Mouse (Mus musculus): Measurements from ENCODE around the gene Ube3b. TPM values are rescaled to one million over a fixed set of nuclear protein-coding genes. Genes with fewer than 3 reads are reported as not detected.

Gene Ube3b
- total RNA-seq, 2 experiments from 2014 or later = 83.4 to 89.8 TPM

DNA sequence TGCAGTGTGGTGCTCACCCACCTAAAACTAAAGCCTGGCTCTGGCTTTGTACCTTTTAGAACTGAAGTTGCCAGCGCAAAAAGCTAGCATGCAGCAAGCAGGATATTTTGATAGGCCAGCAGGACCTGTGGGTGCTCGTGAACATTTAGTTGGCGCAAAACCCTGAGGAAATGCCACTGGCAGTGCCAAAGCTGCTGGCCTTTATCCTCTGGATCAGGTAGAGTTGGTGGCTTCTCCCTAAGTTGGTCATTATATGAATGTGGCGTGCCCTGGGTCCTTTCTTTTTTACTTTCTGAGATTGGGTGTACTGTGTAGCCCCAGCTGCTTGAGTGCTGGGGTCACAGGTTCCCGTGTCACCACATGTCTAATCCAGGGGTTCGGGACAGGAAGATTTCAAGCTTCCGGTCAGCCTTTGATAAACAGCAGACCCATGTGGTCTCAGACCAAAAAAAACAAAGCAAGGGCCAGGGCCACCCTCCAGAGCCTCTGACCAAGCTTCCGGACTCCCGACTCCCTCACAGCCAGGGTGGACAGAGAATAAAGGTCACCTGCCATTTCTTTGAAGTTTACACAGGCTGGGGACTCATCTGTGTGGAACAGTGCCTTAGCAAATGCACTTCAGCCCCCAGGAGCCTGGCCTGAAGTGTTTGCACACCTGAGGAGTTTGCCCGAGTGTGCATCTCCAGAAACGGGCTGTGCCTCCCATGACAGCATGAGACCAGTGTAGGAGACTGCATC is 41.3 kb downstream of the Ube3b start:
- no peak for DNase-seq (ENCODE audit: extremely low spot score in 1 of 2, low spot score in 1 of 2)

DNA sequence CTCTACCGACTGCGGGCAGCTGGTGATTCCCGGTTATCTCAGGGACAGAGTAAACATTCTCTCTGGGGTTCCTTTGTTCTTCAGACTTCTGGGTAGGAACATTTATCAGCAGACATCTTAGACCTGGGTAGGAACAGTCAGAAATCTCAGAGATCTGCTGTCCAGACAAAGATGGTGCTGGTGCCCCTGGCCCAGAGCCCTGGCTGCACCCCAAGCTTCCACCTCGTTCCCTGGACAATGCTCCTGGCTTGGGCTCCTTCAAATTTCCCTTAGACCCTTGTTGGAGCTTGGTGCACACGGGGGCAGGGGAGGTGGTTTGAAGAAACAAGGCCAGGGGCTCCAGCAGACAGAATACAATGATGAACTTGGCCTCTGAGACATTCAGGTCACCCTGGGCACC is 42.2 kb downstream of the Ube3b start:
- DNase-seq (ENCODE audit: extremely low spot score in 1 of 2, low spot score in 1 of 2) = no peak

GRCm38 (mm10) chr5:114423961-114424360 is 43.6 kb downstream of the Ube3b start:
- DNase-seq (ENCODE audit: extremely low spot score in 1 of 2, low spot score in 1 of 2) = no peak

GRCm38 (mm10) chr5:114426732-114427131 is 46.3 kb downstream of the Ube3b start:
- no peak for DNase-seq (ENCODE audit: extremely low spot score in 1 of 2, low spot score in 1 of 2)

DNA sequence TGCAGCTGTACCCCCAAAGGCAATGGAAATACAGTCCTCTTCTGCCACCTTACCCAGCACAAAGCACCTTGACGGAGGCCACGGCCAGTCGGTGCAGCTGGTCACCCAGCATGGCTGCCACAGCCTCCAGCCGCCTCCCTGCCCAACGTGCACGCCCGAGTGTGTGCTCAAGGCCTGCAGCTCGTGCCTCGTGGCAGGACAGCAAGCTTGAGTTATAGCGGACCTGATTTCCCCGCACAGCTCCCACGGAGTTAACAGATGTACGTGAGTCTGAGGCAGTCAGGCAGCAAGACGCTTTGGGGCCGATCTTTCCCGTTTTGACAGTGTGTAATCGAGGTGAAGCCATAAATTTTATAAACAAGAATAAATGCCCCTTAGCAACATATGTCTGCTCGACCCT is 48.2 kb downstream of the Ube3b start:
- no peak for DNase-seq (ENCODE audit: extremely low spot score in 1 of 2, low spot score in 1 of 2)

DNA sequence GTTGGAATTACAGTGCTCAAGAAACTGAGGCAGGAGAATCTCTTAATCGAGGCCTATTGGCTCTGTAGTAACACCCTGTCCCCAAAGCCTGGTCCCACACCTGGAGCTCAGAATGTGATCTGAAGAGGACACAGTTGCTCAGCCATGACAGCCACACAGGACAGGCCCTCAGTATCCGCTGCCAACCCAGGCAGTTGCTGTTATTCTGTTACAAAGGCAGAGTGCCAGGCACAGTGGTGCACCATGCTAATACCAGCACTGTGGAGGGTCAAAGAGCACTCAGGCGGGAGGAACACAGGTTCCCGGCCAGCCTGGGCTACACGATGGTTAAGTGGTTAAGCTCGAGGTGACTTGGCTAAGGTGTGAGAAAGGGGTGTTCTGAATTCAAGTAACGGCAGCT is 49.4 kb downstream of the Ube3b start:
- no peak for DNase-seq (ENCODE audit: extremely low spot score in 1 of 2, low spot score in 1 of 2)

DNA sequence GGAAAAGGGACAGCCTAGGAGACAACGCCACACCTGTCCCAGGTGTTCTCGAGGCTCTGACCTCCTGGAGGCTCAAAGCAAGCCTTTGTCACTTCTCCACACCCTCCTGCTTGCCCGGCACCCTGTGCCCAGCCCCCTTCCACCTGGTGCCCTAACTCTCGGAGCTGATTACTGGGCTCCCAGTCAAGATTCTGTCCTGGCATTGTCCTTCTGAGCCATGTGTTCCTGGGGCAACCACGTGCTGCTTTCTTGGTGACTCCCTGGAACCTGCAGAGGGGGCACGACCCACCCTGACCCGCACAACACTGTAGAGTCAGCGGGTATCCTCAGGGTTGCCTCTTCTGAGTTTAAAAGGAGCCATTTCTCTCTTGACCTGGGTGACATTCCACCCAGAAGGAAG is 54.0 kb downstream of the Ube3b start:
- no peak for DNase-seq (ENCODE audit: extremely low spot score in 1 of 2, low spot score in 1 of 2)

DNA sequence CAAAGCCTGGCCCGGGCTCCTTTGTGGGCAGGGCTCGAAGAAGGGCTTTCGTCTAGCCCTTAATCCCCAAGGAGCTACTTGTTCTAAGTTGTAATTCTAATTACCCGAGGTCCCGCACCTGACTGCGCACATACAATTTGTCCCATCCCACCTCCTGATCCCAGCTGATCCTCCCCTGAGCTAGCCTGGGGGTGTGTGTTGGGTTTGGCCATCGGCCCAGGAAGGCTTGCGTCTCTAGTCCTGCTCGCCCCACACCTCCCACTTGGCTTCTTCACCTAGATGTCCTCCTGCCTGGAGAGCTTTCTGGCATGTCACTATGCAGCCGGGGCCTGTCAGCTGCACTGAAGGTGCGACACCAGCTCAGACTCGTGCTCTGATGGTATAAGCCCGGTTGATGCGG is 55.2 kb downstream of the Ube3b start:
- no peak for DNase-seq (ENCODE audit: extremely low spot score in 1 of 2, low spot score in 1 of 2)

GRCm38 (mm10) chr5:114443566-114444367 is 63.4 kb downstream of the Ube3b start, which contains the start of the genes Mmab and Mvk:
TSS of gene Mmab (minus strand) at chr5:114444060.
TSS of gene Mvk (plus strand) at chr5:114444269.
- peak; percentile 95 to 99 for DNase-seq (ENCODE audit: extremely low spot score in 1 of 2, low spot score in 1 of 2)

DNA sequence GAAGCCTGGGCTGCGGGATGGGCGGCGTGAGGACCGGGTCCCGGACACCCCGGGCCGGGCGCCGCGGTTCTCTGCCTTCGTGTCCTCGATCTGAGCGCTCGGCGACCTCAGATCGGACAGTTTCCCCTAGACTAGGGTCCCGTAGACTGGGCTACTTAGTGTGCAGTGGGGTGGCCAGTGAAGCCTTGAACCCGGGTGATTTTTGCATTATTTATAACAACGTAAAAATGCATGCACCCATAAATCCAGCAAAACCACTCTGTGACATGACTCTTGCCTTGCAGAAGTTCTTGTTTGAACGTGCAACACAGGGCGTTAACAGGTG is 63.9 kb downstream of the Ube3b start:
- no peak for DNase-seq (ENCODE audit: extremely low spot score in 1 of 2, low spot score in 1 of 2)

- DNase-seq (ENCODE audit: extremely low spot score in 1 of 2, low spot score in 1 of 2) = no peak
Observed at GRCm38 (mm10) chr5:114449011-114449410, 68.6 kb downstream of the Ube3b start.

DNA sequence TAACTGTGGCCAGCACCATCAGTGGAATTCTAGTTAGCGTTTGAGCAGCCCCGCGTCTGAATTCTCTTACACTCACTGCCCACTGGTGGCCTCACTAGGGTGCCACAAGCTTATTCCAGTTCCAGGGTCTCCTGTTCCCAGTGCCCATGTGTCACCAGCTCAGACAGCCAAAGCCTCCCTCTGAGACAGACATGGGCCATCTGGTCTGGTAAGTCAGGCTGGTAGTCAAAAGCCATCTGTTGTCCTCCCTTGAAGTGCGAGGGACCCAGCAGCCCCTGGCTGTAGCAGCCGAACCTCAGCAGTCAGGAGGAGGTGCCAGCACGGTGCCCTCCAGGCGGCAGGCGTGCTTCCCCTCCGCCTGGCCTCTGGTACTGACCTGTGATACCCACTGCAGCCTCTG is 75.9 kb downstream of the Ube3b start:
- no peak for DNase-seq (ENCODE audit: extremely low spot score in 1 of 2, low spot score in 1 of 2)

GRCm38 (mm10) chr5:114456995-114457605 is 76.7 kb downstream of the Ube3b start:
- no peak for DNase-seq (ENCODE audit: extremely low spot score in 1 of 2, low spot score in 1 of 2)

DNA sequence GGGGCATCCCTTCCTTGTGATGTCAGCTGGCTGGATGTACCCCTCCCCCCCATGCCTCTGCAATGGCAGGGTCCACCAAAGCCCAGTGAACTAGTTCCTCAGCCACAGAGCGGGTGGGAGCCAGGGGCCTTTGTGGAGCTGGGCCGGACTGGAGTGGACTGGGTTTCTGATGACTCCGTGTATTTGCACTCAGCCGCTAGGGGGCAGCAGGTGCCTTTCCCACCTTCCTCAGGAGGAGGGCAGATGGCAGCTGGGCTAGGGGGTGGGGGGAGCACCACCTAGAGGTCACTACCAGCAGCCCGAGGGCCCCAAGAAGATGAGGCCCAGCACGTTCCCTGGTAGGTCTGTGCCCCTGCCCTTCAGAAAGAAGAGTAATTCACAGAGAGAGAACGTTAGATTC is 80.8 kb downstream of the Ube3b start:
- peak; percentile 75 to 90 for DNase-seq (ENCODE audit: extremely low spot score in 1 of 2, low spot score in 1 of 2)

DNA sequence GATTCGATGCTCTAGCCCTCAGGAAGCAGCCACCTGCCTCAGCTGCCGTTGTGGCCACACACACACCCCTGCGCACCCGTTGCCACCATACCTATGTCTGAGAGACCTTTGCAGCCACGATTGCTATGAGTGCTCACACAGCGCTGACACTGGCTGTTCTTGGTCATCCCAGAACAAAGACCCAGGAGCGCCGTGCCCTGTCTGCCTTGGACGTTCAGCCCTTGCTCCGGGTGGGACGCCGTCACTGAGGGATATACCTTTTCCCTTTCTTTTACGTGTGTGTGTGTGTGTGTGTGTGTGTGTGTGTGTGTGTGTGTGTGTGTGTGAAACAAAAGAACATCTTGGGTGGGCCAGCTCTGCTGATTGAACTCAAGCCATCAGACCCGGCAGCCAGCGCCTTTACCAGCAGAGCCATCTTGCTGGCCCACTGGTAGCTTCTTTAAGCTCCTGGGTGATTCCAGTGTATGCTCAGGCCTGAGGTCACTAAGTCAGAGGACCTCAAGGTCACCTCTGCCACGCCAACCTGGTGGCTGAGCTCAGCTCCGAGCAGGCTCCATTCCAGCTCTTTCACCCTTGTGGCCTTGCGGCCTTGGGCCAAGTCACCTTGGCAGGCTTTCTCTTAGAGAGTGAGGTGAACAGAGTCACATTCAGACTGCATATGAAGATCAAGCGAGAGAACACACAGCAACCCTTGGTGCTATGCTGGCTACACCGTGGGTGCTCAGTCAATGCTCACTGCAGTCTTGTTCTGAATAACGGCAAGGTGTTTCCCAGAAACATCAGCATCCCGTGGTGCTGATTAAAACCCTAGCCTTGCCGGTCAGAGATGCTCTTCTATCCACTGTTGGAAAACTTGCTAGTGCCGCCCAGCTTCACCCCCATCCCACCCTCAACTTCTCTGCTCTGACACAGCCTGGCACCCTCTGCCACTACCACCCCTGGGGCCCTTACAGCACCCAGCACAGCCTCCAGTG is 81.9 kb downstream of the Ube3b start:
- no peak for DNase-seq (ENCODE audit: extremely low spot score in 1 of 2, low spot score in 1 of 2)

GRCm38 (mm10) chr5:114464561-114464960 is 84.2 kb downstream of the Ube3b start:
- no peak for DNase-seq (ENCODE audit: extremely low spot score in 1 of 2, low spot score in 1 of 2)

DNA sequence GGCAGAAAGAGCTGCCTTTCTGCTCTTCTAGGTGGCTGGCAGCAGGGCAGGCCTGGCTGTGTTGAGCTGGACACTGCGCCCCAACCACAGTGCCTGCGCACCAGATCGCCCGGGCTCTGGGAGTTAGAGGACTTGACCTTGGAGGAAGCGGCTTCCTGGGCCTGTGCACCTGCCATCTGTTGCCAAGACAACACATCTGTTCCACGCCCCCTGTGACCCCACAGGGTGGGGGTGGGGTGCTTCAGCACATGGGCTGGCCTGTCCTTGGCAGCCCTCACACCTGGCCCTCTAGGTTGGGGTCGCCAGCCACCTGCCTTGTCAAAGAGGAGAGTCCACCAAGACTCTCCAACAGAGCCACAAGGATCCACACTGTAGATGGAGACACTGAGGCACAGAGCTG is 85.2 kb downstream of the Ube3b start:
- DNase-seq (ENCODE audit: extremely low spot score in 1 of 2, low spot score in 1 of 2) = no peak

DNA sequence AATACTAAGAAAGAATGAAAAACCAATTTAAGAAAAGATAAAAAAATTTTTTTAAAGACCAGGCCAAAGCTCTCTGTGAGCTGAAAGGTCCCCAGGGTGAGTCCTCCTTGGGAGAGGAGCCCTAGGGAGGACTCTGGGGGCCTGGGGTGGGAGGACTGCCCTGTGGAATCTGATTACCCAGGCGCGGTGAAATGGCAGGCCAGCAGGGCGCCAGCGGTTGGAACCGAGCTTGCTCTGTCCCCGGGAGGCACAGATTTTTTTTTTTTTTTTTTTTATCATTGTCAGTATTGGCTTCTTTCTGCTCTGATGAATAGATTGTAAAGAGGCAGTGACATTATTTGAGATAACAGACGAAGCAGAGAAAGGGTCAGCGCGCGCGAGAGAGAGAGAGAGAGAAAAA is 86.6 kb downstream of the Ube3b start:
- no peak for DNase-seq (ENCODE audit: extremely low spot score in 1 of 2, low spot score in 1 of 2)

DNA sequence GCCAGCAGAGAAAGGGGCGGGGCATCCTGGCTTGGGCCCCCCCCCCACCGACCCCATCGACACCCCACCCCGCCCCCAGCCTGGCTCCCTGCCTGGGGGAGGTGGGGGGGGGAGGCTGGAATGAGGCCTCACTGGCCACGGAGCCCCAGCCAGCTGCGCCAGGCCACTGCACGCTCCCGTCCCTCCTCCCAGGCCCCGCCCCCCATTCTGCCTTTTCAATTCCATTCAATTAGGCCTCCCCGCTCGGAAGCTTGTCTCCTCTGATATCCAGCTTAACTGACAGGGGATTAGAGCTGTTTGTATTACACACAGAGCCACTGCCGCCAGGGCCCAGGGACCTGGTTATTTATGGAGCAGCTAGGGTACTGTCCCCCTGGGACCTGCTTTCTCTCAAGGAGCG is 87.0 kb downstream of the Ube3b start:
- DNase-seq (ENCODE audit: extremely low spot score in 1 of 2, low spot score in 1 of 2) = peak in 1 of 2 experiments; percentile 39

GRCm38 (mm10) chr5:114468007-114468406 is 87.6 kb downstream of the Ube3b start:
- DNase-seq (ENCODE audit: extremely low spot score in 1 of 2, low spot score in 1 of 2) = no peak

All from layer of hippocampus, postnatal 25 days (tissue).